Mouse (Mus musculus) limb, embryonic 10.5 days (tissue): ENCODE data around the gene Ssb. TPM values are rescaled to one million over a fixed set of nuclear protein-coding genes. Genes with fewer than 3 reads are reported as not detected.

Experiments used
- DNase-seq: peaks from one replicate; pipeline ENCODE4 v3.0.0-alpha.2; 2017; ENCODE audit warnings: low spot score
- H3K27ac ChIP-seq: fragments of 300-500 bp; sonication (generic); 2 replicates; pipeline ENCODE4 v1.5.1; 2016; ENCODE audit warnings: mild to moderate bottlenecking
- H3K27me3 ChIP-seq: fragments of 300-500 bp; sonication (generic); 2 replicates; pipeline ENCODE4 v1.6.1; 2016; ENCODE audit warnings: low read depth, mild to moderate bottlenecking; ENCODE audit not compliant: poor library complexity, severe bottlenecking
- H3K36me3 ChIP-seq: fragments of 300-500 bp; sonication (generic); 2 replicates; pipeline ENCODE4 v1.6.1; 2016; ENCODE audit warnings: mild to moderate bottlenecking, moderate library complexity
- H3K4me1 ChIP-seq: fragments of 300-500 bp; sonication (generic); 2 replicates; pipeline ENCODE4 v1.6.1; 2016
- H3K4me3 ChIP-seq: fragments of 300-500 bp; sonication (generic); 2 replicates; pipeline ENCODE4 v1.5.1; 2016; ENCODE audit warnings: mild to moderate bottlenecking, moderate library complexity
- H3K9me3 ChIP-seq: fragments of 300-500 bp; sonication (generic); replicated peaks from 2 replicates; pipeline ENCODE4 v1.6.1; 2016; ENCODE audit warnings: mild to moderate bottlenecking
- WGBS: fragments of 180-500 bp; shearing (Covaris S2); methylation state at CpG from one replicate; pipeline ENCODE4 v1.1.7; 2016; 5-methylcytosine and 5-hydroxymethylcytosine counted together
- polyA plus RNA-seq: library from polyadenylated mRNA; unstranded; fragments of >200 nt; fragmentation: Nextera tagmentation; extraction: Ambion mirVana; gene quantifications from 2 replicates; pipeline ENCODE4 v1.2.1, GENCODE M21; 2016

The Ssb gene
- polyA plus RNA-seq, 1 experiment from 2014 or later: 347 TPM

DNA sequence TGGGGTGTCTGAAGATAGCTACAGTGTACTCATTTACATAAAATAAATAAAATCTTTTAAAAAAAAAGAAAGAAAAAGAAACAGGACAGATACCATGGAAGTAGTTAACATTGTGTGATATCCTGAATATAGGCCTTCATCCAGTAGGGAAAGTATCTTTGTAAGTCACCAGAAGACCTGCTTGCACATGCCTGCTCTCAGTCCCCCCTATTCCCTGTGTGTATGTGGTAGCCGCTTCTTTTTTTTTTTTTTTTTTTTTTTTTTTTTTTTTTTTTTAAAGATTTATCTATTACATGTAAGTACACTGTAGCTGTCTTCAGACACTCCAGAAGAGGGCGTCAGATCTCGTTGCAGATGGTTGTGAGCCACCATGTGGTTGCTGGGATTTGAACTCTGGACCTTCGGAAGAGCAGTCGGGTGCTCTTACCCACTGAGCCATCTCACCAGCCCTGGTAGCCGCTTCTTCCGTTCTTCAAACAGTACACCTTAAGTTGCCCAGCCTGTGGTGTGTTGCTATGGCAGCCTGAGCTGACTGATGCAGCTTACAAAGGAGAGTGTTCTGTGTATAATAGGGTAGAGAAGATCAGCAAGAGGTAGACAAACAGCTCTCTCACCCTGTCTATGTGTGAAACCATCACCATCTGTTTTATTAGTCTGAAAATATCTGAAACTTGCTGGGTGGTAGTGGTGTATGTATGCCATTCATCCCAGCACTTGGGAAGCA, 24.0 kb upstream of the Ssb start:
- no peaks in the 10 kb centered on the region for H3K27me3 ChIP-seq
- H3K4me3 ChIP-seq: no peak overlapping the region
- DNase-seq: no peak
- peaks cover 47% of the 10 kb centered on the region for H3K36me3 ChIP-seq
- H3K9me3 ChIP-seq: no peaks in the 10 kb centered on the region
- H3K27ac ChIP-seq: no peak overlapping the region
- peaks cover 4% of the 10 kb centered on the region; the same call in 1 of the 2 replicates for H3K4me1 ChIP-seq
- 74% methylated on average over 7 of the region's 7 CpGs for WGBS

DNA sequence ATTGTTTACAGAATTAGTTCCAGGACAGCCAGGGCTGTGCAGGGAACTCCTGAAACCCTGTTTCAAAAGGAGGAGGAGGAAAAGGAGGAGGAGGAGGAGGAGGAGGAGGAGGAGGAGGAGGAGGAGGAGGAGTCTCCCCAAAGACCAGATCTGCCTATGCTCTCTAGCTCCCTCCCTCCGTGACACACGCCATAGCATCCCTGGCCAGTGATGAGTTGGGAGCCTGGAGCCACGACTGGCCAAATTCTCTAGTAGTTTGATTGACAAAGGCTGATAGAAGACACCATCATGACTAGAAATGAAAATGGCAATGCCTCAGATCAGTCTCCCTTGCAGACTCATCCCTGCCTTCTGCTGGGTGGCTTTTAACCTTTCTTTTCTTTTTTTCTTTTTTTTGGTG, 23.4 kb upstream of the Ssb start:
- Histone ChIP-seq H3K4me3 (no peak overlapping the region), H3K9me3 (no peaks in the 10 kb centered on the region), H3K4me1 (peaks cover 4% of the 10 kb centered on the region; the same call in 1 of the 2 replicates), H3K27me3 (no peaks in the 10 kb centered on the region), H3K27ac (no peak overlapping the region), H3K36me3 (peaks cover 41% of the 10 kb centered on the region)
- no peak for DNase-seq
- 51% methylated on average over 3 of the region's 3 CpGs for WGBS

DNA sequence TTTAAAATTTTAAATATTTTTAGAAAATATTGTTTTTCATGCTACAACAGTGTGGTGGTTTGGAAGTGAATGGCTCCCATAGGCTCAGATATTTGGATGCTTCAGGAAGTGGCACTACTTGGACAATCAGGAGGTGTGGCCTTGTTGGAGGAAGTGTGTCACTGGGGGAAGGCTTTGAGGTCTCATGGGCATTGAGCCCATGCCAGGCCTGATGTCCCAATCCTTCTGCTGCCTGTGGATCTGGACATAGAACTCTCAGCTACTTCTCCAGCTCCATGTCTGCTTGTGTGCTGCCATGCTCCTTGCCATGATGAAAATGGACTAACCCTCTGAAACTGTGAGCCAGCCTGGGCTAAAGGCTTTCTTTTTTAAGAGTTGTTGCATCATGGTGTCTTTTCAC, 22.7 kb upstream of the Ssb start:
- Histone ChIP-seq H3K36me3 (peaks cover 34% of the 10 kb centered on the region), H3K4me1 (peaks cover 4% of the 10 kb centered on the region; the same call in 1 of the 2 replicates), H3K4me3 (no peak overlapping the region), H3K27me3 (no peaks in the 10 kb centered on the region), H3K9me3 (no peaks in the 10 kb centered on the region), H3K27ac (no peak overlapping the region)
- no peak for DNase-seq

GRCm38 (mm10) chr2:69840261-69840660, 21.1 kb upstream of the Ssb start:
- Histone ChIP-seq H3K4me1 (peaks cover 4% of the 10 kb centered on the region; the same call in 1 of the 2 replicates), H3K27ac (no peak overlapping the region), H3K9me3 (no peaks in the 10 kb centered on the region), H3K4me3 (no peak overlapping the region), H3K36me3 (peaks cover 19% of the 10 kb centered on the region), H3K27me3 (no peaks in the 10 kb centered on the region)
- WGBS: 41% methylated on average over 6 of the region's 6 CpGs
- DNase-seq: no peak

DNA sequence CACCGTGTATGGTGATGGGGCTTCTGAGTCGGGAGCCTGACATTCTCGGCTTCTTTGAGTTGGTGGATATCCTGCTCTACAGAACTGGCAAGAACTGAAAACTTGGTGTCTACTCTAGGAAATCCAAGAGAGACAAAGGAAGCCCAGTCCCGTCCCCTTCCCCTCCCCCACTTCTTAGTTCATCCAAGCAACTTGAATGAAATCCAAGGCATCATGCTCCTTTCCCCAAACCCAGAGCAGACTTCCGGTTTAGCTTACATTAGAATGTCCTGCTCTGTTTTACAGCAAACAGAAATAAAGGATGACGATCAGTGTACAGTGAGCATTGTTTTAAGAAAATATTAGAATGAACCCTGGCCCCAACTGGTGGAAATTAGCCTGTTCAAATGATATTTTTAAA, 12.1 kb upstream of the Ssb start:
- no peaks in the 10 kb centered on the region for H3K9me3 ChIP-seq
- H3K36me3 ChIP-seq: no peaks in the 10 kb centered on the region
- no peaks in the 10 kb centered on the region; the same call in 1 of the 2 replicates for H3K4me1 ChIP-seq
- DNase-seq: no peak
- H3K27ac ChIP-seq: no peak overlapping the region
- H3K27me3 ChIP-seq: no peaks in the 10 kb centered on the region
- WGBS: 79% methylated on average over 6 of the region's 6 CpGs
- no peak overlapping the region for H3K4me3 ChIP-seq

GRCm38 (mm10) chr2:69851427-69852058, 9.8 kb upstream of the Ssb start:
- no peaks in the 10 kb centered on the region for H3K9me3 ChIP-seq
- no peaks in the 10 kb centered on the region for H3K36me3 ChIP-seq
- no peaks in the 10 kb centered on the region; the same call in 1 of the 2 replicates for H3K4me1 ChIP-seq
- no peak for DNase-seq
- 67% methylated on average over 2 of the region's 2 CpGs for WGBS
- H3K27ac ChIP-seq: no peak overlapping the region
- H3K4me3 ChIP-seq: no peak overlapping the region
- no peaks in the 10 kb centered on the region for H3K27me3 ChIP-seq

DNA sequence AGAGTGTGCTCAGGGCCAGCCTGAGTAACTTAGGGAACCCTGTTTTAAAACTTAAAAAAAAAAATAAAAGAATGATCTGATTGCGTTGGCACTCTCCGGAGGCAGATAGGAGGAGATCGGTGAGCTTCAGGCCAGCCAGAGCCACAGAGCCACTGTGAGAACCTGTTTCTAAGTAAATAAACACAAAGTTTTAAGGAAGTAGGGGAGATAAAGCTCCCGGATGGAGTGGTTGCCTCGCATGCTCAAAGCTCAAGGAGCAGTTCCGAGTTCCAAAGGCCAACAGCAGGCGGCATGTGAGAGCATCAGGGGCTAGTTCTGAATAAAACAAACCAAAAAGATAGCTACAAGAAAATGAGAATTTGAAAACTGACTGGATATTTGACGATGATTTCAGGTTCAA, 5.0 kb upstream of the Ssb start:
- WGBS: 63% methylated on average over 8 of the region's 8 CpGs
- Histone ChIP-seq H3K4me1 (no peaks in the 10 kb centered on the region; the same call in 1 of the 2 replicates), H3K27me3 (no peaks in the 10 kb centered on the region), H3K4me3 (no peak overlapping the region), H3K36me3 (no peaks in the 10 kb centered on the region), H3K27ac (no peak overlapping the region), H3K9me3 (no peaks in the 10 kb centered on the region)
- DNase-seq: no peak

DNA sequence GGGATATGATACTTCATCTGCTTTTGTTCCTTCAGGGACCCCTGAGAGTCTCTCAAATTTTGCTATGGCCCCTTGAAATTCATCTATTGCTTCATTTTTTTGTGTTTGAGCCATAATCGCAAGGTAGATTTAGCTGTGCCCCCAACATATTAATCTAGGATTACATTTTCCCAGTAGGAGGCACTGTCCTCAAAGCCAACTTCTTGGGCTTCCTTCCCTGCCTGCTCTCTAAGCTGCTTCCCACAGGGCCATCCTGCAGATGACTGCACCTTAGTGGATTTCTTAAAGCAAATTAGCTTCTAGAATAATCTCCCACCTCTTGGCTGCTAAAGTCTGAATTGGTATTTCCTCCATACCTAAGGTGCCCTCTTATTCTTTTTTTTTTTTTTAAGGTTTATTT, 3.5 kb upstream of the Ssb start:
- Histone ChIP-seq H3K27ac (no peak overlapping the region), H3K4me3 (no peak overlapping the region), H3K27me3 (no peaks in the 10 kb centered on the region), H3K36me3 (no peaks in the 10 kb centered on the region), H3K9me3 (no peaks in the 10 kb centered on the region), H3K4me1 (peaks cover 6% of the 10 kb centered on the region)
- DNase-seq: no peak
- WGBS: 77% methylated on average over 1 of the region's 1 CpGs

DNA sequence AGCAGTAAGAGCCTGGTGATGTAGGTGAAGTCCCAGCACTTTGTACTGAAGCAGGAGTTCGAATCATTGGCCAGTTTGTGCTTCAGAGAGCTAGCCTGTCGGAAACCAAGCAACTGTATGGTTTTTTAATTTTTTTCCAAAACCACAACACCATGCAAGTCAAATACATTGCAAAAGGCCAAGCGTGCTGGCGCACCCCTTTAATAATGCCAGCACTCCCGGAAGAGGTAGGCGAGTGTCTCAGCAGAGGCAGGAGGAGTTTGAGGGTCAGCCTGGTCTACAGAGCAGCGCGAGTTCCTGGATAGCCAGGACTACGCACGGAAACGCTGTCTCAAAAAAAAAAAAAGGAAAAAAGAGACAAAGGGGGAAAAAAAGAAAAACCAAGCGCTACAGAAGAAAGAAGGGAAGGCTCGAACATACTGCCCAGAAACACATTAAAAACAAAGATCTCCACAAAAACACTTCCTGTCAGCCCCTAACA, 350 bp upstream of the Ssb start:
- Histone ChIP-seq H3K27me3 (no peaks in the 10 kb centered on the region), H3K9me3 (no peaks in the 10 kb centered on the region), H3K4me3 (peak overlapping the region; percentile 96), H3K27ac (peak overlapping the region; percentile 97), H3K4me1 (peaks cover 13% of the 10 kb centered on the region), H3K36me3 (peaks cover 28% of the 10 kb centered on the region)
- DNase-seq: peak; percentile 45
- 13% methylated on average over 13 of the region's 13 CpGs for WGBS

DNA sequence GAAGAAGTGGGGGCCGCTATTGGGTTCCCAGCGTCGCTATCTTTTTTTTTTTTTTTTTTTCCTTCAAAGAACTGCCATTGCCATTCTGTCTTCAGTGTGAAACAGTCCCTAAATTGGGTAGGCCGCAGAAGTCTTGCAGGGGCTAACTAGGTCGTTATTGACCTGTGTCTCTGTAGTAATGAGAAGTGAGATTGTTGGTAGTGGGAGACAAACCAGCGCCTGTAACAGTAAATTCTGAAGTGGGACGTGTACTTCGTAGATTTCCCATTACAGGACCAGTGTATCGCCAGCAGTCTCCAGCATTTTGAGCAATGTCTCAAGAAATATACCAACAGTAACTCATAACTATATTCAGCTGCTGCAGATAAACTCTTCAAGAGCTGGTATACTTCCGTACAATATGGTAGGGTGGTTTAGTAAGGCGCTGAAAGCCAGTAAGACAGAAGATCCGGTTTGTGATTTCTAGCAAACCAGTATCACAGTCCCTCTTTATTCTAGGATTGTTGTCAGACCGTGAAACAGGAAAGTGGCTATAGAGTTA, 825 bp downstream of the Ssb start:
- WGBS: 7% methylated on average over 13 of the region's 13 CpGs
- H3K27me3 ChIP-seq: no peaks in the 10 kb centered on the region
- peak overlapping the region; percentile 96 for H3K4me3 ChIP-seq
- peak overlapping the region; percentile 97 for H3K27ac ChIP-seq
- H3K4me1 ChIP-seq: peaks cover 13% of the 10 kb centered on the region
- no peak for DNase-seq
- H3K9me3 ChIP-seq: no peaks in the 10 kb centered on the region
- H3K36me3 ChIP-seq: peaks cover 40% of the 10 kb centered on the region

DNA sequence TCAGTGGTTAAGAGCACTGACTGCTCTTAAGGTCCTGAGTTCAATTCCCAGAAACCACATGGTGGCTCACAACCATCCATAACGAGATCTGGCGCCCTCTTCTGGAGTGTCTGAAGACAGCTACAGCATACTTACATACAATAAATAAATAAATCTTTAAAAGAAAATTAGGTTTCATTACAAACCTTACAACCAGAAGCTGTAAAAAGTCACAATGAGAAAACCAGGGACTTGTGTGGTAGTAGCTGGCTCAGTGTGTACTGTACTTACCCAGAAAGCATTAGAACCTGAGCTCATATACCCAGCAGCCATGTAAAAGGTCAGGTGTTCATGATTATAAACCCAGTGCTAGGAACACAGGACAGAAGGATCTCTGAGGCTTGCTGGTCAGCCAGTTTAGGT, 22.6 kb downstream of the Ssb start:
- no peaks in the 10 kb centered on the region for H3K9me3 ChIP-seq
- H3K27me3 ChIP-seq: no peaks in the 10 kb centered on the region
- WGBS: 71% methylated on average over 2 of the region's 2 CpGs
- no peak overlapping the region for H3K27ac ChIP-seq
- H3K4me3 ChIP-seq: no peak overlapping the region
- DNase-seq: no peak
- peaks cover 13% of the 10 kb centered on the region for H3K4me1 ChIP-seq
- H3K36me3 ChIP-seq: peaks cover 19% of the 10 kb centered on the region; the same call in 1 of the 2 replicates

DNA sequence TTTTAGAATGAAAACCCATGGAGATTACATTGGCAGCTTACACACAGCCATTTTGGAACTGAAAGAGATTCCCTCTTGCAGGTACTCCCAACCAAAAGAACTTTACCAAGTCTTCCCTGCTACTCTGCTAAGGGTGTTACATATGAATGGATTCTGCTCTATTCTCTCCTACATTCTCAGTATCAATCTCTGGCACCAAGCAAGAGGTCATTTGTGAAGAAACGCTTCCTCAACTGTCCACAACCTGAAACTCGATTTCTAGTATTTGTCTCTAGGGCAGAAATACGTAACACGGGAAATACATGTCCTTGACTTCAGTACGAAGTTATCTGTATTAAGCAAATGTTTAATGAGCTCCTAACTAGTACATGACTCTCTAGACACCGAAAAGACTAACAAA, 23.2 kb downstream of the Ssb start:
- Histone ChIP-seq H3K4me1 (peaks cover 13% of the 10 kb centered on the region), H3K27me3 (no peaks in the 10 kb centered on the region), H3K4me3 (peak overlapping the region; percentile 79), H3K9me3 (no peaks in the 10 kb centered on the region), H3K36me3 (peaks cover 13% of the 10 kb centered on the region; the same call in 1 of the 2 replicates), H3K27ac (peak overlapping the region; percentile 94; the same call in 1 of the 2 replicates)
- no peak for DNase-seq
- 61% methylated on average over 6 of the region's 6 CpGs for WGBS

GRCm38 (mm10) chr2:69885050-69885449, 23.7 kb downstream of the Ssb start:
- Histone ChIP-seq H3K9me3 (no peaks in the 10 kb centered on the region), H3K4me1 (peaks cover 13% of the 10 kb centered on the region), H3K4me3 (peak overlapping the region; percentile 79), H3K27me3 (no peaks in the 10 kb centered on the region), H3K27ac (peak overlapping the region; percentile 94), H3K36me3 (peaks cover 10% of the 10 kb centered on the region; the same call in 1 of the 2 replicates)
- no peak for DNase-seq
- 6% methylated on average over 12 of the region's 12 CpGs for WGBS
